Mouse (Mus musculus) layer of hippocampus, postnatal 14 days (tissue): ENCODE measurements around the gene Cd3e. TPM values are rescaled to one million over a fixed set of nuclear protein-coding genes. Genes with fewer than 3 reads are reported as not detected.

ENCODE experiments used
- DNase-seq, 2 experiments: peaks; one replicate each; pipeline ENCODE4 v3.0.0; 2021 to 2022; ENCODE audit warnings: low spot score in 2 of 2, mixed read lengths in 1 of 2
- total RNA-seq, 2 experiments: library from RNA; stranded (reverse); gene quantifications; 2 replicates each; pipeline ENCODE4 v1.2.3; 2021

Cd3e gene
- total RNA-seq, 2 experiments from 2014 or later = not detected

DNA sequence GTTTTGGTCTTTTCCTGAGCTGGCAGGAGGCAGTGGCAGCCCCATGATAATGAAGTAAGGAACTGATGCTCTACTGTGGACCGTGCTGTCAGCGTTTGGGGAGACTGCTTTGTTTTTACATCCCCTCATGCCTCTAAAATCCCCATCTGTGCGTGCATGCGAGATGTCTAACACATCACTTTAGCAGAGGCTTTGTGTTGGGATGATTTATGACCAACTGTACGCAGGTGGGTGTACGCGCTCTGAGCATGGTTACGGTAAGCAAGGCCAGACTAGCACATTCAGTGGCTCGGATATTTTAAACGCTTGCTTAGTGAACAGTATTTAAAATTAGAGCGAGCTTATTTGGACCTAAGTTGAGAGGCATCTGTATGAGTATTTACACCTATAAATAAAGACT is 8.6 kb upstream of the Cd3e start:
- DNase-seq = no peak

DNA sequence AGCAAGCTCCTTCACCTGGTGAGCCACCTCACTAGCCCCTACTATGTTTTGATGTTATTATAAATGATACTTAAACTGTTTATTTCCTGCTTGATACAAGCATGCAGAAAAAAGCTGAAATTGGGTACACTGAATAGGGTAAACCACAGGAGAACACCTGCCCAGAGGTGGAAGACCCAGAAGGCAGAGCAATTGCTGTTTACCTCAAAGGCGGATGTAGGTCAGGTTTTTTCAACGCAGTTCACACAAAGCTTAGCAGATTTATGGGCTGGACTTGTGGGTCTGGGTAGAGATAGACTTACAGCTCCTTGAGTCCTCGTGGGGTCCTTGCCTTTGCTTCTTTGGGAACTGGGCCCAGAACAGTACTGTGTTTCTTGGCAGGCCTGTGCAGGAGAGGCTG is 6.4 kb upstream of the Cd3e start:
- no peak for DNase-seq

DNA sequence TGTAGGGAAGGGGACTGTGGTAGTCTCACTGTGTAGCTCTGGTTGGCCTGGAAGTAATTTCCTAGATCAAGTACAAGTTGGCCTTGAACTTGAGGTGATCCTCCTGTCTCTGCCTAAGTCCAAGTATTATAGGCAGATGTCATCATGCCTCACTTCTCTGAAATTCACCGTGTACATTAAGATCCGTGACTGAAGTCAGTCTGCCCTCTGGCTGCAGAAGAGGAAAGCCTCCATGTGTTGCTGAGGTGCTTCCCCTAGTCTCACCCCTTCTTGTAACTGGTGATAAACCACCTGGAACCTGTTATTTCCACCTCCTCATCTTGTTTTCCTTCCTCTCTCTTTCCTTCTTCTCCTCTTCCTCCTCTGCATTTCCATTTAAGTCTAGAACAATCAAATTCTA is 5.5 kb upstream of the Cd3e start:
- no peak for DNase-seq

DNA sequence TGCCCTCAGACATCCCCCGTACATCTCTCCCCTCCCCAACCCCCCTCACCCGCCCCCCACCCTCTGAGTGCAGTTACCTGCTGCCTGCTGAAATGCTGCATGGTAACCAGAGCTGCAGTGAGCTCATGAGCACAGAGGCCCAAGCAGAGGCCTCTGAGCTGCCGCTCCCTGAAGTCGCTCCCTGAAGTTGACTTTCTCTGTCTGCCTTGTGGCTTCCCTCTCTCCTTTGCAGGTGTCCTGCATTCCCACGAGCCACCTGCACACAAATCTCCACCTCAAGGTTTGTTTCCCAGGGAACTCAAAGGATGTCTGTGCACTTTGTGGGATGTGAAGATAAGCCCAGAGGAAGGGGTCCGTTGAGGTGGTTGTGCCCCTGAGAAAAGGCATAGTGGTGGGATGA is 1.9 kb upstream of the Cd3e start:
- DNase-seq = no peak

DNA sequence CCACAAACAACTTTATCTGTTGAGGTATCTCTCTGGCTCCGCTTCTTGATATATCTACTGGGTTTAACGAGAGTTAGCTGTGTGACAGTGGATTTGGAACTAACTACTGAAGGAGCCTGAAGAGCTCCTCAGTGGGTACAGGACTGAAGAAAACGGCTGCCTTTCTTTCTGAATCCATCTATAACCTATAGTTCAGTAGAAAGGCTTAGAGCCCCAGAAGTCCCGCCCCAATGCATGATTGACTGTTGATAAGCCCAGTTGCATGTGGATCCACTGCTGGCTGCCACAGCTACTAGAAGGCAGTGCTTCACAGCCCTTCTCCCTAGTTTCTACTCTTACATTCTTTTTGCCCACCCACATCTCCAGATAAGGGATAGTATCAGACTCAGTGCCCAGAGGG is 1.0 kb upstream of the Cd3e start:
- DNase-seq = no peak

DNA sequence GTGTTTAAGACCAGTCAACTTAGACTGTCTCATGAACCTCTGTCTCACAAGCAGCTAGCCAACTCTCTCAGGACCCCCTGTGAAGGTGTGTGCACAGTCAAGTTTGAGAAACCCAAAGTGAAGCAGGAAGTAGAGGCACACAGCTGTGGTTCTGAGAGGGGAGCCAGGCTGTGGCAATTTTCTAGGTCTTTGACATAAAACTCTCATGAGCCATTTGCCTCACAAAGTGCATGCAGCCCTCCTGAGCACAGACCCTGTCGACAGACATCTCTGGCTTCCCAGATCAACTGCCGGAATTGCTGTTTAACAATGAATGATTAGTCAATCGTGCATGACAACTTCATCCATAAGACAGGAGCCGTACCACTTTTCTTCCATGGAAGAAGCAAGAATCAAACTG is 1.1 kb downstream of the Cd3e start:
- no peak for DNase-seq

DNA sequence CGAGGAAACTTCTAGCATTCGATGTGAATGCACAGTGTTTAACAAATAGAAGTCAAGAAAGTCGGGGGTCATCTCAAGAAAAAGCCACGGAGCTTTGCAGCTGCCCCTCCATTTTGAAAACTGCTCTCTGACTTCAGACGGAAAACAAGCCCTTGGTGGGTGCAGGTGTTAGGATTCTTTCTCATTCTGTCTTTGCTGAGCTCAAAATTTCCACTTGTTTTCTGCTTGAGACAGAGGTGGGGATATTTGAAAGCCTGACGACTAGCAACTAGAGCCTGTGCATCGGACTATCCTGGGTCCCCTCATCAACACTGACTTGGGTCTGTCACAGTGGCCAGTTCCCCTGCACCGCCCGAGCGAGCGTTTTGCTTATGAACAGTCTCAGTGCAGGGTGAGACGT is 2.0 kb downstream of the Cd3e start:
- DNase-seq = no peak

DNA sequence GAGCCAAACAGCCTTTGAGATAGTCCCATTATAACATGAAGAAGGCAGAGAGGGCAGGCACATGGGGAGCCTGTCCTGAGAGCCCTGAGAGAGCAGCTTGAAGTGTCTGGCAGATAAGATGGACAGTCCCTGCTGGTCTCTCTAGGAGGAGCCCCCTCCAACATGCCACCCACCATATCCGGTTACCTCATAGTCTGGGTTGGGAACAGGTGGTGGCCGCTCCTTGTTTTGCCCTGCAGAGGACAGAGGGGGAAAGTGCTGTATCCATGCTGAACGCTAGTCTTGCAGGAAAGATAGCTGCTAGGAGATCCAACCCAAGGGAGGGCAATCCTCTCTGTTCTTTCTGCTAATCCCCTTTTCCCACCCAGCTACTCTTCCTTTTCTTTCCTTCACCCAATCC is 9.2 kb downstream of the Cd3e start:
- no peak for DNase-seq

DNA sequence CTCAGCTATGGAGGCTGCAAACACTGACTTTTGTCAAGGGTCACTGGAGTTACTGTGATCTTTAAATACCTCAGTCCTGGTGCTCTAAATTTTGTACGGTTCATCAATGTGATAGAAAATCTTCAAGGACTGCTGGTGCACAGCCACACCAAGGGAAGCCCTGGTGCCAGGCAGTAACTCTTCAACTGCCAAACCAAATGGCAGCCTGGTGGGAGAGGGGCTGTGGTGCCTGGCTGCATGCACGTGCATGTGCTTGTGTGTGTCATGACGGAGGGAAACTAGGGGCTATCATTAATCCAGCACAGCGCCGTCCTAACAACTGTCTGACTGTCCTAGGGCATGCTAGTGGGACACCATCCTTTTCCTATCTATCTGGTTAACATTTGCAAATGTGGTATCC is 9.7 kb downstream of the Cd3e start:
- no peak for DNase-seq

DNA sequence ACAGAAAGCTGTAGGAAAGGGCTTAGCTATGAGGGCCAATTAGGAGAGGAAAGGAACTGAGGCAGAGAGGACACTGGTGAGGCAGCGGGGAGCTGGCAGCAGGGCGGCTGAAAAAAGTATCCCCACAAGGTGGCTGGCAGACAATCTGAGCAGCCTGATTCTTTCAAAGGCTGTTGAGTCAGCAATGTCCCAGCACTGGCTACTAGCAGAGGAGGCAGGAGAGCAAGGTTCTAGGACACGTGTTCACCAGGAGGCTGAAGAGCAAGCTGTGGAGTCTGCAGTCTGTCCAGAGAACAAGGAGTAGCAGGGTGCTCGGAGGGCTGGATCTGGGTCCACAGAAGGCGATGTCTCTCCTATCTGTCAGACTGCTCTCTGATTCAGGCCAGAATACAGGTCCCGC is 10.3 kb downstream of the Cd3e start:
- DNase-seq = no peak

DNA sequence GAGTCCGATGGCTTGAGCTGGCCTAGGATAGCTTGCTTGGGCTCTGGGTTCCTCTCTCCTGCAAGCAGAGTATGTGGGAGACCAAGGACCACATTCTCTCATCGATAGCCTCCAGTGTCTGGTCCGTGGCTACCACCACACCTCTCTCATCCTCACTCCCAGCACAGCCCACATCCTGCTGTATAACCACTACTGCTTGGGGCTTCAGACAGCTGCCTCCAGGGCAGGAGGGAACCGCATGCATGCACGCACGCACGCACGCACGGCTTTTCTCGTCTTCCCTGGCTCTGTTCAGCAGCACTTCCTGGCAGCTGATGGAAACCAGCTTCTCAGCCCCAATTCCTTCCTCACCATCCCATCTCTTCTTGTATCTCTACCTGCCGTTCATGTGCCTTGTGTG is 11.3 kb downstream of the Cd3e start:
- DNase-seq = no peak

DNA sequence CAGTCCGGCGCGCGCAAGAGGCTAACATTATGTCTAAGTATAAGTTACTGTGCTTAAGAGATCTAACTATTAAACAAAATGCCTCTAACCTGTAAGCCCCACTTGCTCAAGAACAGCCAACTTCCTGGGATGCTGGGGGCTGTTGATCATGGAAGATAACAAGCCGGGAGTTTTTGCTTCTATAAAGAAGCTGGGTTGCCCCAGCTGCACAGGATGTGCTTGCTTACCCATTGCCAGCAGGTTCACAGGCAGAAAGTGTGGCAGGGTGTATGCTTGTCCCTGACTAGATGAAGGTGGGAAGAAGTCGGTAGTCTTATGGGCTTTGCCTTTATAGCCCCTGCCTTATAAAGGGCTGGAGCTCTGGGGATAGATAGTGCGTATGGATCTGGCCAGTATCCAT is 12.8 kb downstream of the Cd3e start:
- DNase-seq = no peak

DNA sequence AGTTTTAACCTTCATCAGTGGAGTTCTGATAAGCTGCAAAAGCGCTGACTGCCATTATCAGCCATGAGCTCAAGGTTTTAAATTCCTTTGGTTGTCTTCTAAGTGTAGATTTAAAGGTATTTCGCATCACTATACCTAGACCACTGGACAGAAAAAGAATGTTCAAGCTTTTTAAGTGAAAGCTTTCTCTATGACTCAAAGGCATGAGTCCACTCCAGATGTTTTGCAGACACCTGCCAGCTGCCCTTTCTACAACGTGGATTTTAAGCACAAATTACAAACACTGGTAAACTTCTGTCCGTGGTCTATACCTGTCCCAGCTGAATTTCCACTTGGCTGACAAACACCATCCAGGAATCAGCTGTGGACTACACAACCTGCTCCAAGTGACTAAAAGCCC is 14.5 kb downstream of the Cd3e start:
- no peak for DNase-seq

DNA sequence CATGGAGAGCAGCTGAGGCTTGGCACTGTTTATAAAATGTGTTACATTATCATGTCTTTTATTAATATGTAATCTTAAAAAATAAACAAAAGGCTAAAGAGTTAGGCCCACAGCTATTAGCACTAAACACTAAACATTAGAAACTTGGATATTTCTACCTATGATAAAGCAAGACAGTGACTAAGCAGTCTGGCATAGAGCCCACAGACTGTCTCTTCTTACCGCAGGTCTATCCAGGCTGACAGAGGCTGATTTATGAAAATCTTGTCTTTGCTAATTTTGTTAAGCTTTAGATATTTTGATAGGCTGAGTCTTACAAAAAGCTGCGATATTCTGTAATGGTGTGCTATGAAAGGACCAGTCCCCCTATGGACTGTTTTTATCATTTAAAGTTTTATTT is 16.2 kb downstream of the Cd3e start:
- DNase-seq = no peak

DNA sequence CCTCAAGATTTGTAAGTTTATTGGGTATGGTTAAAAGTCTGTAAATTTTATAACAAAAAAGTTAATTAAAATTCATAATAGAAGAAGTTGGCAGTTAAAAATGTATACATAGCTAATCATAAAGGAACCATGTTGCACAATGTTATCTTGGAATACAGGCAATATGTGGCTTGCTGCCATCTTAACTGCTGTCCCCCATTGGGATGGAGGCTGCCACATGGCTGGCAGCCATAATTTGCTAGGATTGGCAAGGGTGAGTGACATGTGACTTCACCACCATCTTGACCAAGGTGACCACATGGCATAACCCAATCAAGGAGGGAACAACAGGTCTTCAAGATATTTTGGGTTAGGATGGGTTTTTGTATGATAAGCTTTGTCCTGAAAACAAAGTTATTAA is 17.2 kb downstream of the Cd3e start:
- no peak for DNase-seq

DNA sequence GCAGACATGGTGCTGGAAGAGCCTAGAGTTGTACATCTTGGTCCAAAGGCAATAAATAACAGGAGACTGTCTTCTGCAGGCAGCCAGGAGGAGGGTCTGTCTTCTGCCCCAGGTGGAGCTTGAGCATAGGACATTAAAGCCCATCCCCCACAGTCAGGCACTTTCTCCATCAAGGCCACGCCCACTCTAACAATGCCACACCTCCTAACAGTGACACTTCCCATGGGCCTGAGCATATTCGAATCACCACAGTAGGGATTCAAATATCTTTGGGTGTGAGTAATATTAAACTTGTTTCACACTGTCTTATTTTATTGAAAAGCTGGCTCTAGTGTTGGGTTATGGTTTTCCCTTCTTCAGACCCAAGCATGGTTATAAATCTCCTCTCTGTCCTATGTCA is 17.6 kb downstream of the Cd3e start:
- DNase-seq = no peak

DNA sequence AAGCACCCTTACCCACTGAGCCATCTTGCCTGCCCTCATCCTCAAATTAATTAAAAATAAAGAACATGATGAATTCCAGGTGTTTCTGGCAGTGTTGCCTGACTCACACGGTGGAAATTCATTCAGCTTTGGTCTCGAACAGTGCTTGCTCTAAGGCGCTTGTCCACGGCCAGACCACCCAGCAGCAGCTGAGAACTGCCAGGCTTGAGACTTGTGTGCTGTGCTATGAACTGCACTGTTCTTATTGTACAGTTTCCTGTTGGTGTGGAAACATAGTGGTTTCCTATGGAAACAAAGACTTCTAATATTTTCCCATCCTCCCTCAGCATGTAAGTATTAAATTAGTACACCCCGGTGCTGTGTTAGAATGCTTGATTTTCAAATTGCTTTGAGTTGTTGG is 22.5 kb downstream of the Cd3e start:
- no peak for DNase-seq

DNA sequence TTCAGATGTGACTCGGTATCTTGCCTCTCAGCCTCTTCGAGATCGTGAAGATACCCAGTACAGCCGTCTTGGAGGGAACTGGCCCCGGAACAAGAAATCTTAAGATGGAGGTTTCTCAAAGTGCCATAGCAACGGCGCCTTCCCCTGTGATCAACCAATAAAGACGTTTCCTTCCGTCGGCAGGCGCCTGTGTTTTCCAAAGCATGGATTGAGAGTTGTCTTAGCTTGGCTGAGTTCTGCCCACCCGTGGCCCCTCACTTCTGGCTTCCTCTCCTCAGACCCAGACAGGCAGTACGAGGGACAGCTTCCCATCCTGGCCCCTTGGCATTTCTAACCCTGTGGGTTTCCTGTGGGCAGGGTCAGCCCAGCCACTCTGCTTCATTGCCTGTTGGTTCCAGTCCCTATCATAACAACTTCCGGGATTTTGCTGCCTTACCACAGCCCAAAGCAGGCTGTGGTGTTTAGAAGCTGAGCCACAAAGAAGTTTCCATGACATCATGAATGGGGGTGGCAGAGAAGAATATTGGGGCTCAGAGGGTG is 23.1 kb downstream of the Cd3e start:
- DNase-seq = no peak

DNA sequence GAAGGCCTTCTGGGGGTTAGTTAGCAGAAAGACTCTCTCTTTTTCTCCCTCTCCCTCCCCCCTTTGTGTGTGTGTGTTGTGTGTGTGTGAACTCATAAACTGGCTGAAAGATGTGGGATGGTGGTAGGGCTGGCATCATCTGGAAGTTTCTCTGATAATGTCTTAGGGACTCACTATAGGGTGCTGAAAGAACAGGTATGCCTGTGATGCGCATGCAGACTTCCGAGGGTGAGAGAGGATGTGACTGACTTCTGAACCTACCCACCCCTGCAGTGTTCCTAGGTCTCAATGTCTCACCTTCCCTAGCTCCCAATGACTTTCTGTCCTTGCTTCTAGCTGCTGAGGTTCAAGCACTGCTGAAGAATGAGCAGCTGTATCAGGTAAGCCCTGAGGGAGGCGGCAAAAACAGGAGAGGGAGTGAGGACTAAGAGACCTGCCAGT is 23.7 kb downstream of the Cd3e start:
- DNase-seq = no peak

DNA sequence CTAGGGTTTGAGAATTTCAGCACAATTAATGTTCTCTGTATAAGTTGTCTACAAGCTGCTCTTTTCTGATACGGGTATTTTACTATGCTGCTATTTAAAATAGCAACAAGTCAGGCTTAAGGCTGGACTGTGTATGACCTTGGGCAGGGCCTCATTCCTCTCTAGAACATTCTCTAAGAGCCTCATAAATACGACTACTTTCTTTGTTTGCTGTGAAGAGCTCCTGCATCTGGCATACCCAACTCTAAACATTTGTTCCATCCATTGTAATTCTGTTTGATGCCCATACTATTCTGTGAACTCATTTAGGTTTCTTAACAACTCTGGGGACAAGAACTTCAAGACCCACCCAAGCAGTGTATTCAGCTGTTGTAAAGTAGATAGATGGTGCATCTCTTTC is 26.4 kb downstream of the Cd3e start:
- DNase-seq = no peak

DNA sequence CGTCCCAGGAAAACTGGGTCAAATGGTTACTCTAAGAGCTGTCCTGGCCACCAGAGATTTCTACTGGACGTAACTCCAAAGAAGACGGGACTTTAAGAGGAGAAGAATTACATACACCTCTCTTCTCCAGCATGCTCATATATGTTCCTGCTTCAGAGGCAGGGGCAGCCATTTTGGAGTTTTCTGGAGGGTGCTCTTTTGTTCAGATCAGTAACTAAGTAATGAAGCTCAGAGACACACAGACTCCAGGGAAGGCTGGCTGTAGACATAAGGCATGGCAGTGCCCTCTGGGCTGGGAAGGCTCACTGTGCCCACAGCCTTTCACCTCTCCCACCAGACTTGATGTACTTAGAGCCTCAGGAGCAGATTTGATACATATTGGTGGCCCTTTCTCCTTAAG is 26.9 kb downstream of the Cd3e start:
- no peak for DNase-seq

DNA sequence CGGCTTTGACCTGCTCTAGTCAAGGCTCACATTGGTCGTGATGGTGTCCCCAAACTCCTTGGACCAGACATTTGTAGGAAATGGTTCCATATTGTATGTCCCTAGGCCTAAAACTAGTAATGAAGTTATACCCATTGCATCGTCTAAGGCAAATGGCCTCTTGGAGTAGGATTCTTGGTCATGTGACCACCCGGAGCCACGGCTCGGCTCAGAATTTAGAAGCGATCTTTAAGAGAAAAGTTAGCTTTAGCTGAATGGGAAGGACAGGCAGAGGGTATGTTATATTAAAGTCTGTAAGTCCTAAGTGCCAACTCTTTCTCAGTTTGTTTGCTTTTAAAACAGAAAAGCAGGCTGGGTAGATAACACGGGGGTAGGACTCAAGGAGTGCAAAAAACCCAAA is 27.3 kb downstream of the Cd3e start:
- DNase-seq = no peak

DNA sequence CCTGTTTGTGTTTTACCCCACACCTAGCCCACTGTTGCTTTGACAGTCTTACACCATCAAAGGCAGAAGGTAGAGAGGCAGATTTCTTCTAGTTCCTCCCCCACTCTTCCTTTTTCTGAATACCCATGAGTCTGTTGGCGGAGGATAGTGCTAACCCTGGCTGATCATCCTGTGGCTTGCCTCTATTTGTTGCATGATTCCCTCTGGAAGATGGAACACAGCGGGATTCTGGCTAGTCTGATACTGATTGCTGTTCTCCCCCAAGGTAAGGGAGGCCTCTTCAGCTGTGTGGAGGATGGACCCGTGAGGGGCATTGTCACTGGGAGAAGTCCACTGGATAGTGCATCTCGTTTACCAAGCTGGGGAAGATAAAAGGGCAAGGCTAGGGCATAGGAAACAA is 27.8 kb downstream of the Cd3e start, which contains the start of gene Cd3d:
Gene Cd3d (plus strand): TSS at position 111 of the 400 bp plus-strand sequence.
- no peak for DNase-seq

DNA sequence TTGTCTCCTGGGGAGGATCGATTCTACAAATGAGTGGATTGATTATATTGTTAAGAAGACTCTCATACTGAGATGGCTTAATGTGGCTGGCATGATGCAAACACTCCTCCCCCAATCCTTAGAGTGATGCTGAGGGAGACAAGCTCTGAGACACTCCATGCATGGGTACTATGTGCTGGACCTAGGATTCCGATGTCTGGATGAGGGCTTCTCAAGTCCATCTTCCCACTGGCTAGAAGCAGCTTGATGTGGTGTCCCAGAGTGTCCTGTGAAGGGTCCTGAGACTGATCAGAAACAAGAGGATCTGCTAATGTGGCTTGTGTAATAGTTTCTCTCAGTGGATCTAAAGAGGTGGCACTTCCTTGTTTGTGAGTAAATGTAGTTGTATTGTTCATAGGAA is 28.3 kb downstream of the Cd3e start:
- no peak for DNase-seq
